Mouse (Mus musculus) adrenal gland, postnatal 10 days (tissue): ENCODE measurements around the gene Shld2. TPM values are rescaled to one million over a fixed set of nuclear protein-coding genes. Genes with fewer than 3 reads are reported as not detected.
"Not testable (repeated sequence)": the region's sequence is repeated elsewhere in the genome, so short reads cannot be mapped to it uniquely, and the experiment has no call there.

Source experiments
- DNase-seq: peaks from one replicate; pipeline ENCODE4 v3.0.0; 2021; ENCODE audit warnings: mixed read lengths
- total RNA-seq, 2 experiments: library from RNA; stranded (reverse); gene quantifications; 2 replicates each; pipeline ENCODE4 v1.2.3; 2021

The Shld2 gene
- total RNA-seq, 2 experiments from 2014 or later: 10.5 to 13.8 TPM

DNA sequence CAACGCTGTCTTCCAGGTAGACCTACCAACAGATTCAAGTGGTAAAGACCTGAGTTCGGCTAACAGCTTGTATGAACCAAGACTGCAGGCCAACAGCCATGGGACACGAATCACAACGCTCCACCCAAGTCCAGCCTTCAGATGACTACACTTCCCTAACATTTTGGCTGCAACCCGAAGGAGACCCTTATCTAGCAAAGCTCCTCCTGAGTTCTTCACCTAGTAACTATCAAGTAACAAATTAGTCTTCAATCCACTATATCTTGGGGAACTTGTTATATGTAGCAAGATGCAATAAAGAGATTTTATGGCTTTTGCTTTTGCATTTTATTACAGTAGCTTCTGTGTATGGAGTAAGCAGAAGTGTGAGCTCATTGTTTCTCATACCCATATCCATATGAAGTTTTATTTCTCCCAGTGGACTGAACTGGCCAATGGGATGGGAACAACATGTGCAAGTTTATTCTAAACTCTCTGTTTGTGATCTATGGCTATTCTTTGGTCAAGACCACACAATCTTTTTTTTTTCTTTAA lies 28.5 kb downstream of the Shld2 start:
- no peak for DNase-seq

DNA sequence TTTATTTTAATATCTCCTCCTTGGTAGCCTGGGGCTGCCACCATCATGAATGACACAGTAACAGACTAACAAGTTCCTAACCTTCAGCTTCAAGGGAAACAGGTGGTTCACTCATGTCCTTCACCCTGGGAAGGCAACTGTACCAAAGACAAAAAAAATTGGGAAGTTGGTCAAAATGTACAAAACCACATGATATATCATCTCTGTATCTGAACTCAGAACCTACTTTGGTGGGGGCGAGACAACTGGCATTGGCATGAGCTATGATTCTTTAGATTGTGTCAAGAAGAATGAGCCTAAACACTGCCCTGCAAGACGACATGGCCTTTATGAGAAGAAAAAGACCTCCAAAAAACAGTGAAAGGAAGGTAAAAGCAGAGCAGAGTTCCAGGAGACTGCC lies 29.5 kb downstream of the Shld2 start:
- DNase-seq: no peak

DNA sequence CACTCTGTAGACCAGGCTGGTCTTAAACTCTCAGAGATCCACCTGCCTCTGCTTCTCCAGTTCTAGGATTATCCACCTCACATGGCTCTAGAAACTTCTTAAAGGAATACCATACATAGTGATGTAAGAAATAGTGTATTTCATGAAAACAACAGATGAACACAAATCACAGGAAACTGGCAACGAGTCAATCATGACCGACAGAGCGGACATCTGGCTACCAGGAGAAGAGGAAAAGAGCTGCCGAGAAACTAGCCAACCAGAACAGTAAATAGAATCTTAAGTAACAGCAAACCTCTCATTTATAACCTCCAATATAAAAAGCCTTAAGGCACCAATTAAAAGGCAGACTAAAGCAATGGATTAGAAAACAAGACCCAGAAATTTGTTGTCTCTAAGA lies 30.6 kb downstream of the Shld2 start:
- no peak for DNase-seq

DNA sequence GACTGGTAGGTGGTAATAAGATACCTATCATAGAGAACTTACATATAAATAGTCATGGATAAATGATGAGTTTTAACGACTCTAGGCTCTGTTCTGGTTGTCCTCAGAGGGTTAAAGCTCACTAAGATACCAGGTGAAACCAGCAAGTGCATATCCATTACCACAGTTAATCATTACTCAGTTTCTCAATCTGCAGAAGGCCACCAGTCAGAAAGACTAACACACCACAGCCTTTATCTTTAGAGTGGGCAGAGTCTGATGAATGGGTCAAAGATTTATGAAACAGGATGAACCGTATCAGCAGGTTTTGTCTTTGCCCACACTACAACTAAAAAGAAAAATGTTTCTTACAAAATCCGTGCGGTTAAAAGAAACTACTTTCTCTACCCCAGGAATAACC lies 35.1 kb downstream of the Shld2 start:
- no peak for DNase-seq

DNA sequence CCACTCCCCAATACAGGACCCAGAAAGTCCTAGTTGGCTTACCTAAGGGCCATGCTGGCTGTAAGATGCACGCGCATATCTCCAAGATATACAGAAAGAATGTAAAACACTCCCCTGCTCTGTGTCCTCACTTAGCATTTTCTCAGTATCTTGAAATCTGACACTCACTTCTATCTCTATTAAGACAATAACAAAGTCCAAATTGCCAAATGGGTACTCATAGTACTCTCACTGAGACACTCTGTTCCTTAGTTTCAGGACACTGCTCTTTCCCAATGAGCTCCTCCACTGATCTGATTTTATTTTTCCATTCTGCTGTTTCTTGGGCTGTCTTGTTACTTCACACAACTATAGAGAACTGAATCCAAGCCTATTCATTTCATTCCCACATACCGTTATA lies 36.2 kb downstream of the Shld2 start:
- DNase-seq: no peak

DNA sequence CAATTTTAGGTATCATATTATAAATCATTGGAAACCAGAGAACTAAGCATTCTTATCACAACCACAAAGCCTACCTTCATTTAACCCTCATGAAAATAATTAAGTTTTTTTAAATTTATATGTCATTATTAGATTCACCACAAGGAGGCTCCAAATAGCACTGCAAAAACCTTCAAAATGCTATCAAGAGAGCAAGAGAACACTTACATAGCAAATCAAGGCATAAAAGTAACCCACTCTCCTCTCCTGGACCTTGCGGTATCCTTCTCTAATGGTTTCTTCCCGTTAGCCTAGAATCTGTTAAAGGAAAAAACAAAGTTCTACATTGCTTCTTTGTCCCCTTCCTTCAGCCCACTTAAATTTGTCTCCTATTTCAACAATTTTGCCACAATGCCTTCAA lies 37.0 kb downstream of the Shld2 start:
- DNase-seq: no peak

DNA sequence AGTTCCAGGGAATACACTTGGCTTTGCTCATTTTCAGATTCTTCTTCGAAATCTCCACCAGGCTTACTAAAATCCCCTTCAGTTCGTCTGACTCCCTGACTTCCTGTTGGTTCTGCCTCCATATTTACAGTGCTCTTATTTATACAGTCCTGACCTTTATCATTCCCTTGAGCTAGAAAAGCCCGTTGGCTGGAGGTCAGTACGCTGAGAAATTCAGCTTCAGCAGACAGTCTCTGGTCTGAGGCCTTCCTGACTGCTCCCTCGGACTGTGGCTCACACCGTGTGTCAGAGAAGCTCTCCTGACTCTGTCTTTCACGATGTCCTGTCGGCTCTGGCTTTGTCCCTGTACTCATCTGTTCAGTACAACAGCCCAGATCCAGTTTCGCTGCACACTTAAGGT lies 42.2 kb downstream of the Shld2 start:
- peak; percentile 22 for DNase-seq

DNA sequence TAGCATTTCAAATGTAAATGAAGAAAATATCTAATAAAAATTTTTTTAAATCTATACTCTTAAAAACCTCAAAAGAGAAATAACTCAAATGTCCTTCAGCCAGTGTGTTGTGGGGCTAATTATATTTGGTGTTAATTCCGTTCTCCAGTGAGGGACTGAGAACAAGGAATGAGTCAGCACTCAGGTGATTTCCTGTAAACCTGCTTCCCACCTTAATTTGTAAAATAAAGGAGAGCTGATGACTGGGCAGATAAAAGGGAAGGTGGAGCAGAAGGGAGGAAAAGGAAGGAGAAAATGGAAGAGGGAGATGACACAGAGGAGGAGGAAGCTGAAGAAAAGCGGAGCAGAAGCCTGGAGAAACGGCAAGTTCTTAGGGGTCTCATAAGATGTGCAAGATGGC lies 51.8 kb downstream of the Shld2 start:
- not testable (repeated sequence) for DNase-seq

DNA sequence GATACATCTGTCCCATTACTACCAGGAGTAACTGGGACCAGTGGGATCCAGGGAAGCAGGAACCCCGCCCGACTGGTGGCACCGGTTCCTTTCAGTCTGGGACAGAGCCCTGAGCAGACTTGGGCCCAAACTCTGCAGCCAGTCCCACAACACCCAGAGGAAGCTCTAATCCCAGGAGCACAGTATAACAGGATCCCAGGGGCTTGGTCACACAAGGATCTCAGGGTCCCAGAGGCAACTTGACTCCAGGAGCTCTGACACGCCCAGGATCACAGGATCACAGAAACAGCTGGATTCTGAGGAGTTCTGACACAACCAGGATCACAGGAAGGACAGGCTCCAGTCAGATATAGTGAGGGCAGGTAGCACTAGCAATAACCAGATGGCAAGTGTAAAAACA lies 57.0 kb downstream of the Shld2 start:
- peak; percentile 9 for DNase-seq

DNA sequence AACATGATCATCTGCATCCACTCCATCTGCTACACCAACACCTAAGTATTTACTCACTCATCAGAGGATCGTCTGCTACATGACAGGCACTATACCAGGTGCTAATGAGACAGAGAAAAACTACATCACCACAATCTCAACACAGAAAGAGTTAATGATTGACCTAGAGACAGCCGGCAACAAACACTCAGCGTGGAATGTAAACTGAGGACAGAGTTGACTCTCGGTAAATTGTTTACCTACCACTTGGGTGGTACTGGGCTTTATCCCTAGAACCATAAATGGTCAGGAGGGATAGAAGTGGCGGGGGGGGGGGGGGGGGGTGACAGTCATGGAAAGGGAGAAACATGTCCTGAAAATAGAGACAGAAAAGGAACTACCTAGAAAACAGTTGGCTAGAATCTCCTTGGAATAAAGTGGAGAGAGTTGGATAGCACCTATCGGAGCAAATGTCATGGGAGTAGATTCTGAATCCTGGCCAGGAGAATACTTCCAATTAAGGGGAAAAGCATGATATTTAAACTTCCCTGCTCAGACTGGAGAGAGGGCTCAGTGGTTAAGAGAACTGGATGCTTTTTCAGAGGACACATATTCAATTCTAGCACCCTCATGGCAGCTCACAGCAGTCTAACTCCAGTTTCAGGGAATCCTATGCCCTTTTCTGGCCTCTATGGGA lies 57.7 kb downstream of the Shld2 start:
- DNase-seq: no peak

DNA sequence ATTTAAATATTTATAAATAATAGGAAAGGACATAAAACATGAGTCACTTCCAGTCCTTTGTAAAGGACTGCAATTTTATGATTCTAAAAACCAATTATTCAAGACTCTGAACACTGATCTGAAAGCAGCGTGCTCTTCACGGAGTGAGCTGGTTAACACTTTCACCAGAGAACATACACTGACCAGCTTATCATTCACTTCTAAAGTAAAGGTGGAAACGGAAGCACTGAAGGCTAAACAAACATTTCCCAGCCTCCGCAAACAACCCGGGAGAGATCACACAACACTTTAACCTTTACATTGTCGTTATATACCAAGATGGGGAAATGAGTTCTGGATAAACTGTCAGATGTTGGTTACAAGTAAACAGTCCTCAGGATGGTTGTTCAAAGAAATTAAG lies 69.6 kb downstream of the Shld2 start:
- DNase-seq: no peak

DNA sequence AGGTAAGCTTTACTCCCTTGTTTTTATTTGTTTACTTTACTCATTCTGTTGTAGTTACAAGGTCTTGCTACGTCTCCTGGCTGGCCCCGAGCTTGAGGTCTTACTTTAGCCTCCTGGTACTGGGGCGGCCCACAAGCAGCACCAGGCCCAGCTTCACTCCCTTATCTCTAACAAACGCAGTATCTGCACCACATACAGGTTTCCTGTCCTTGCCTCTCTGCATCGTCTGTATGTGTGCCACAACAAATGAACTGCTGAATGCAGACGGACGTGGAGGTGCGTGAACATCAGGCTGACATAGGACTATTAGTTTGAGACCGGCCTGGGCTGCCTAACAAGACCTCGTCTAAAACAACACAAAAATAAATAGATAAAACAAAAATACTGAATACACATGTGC lies 70.0 kb downstream of the Shld2 start:
- DNase-seq: no peak

DNA sequence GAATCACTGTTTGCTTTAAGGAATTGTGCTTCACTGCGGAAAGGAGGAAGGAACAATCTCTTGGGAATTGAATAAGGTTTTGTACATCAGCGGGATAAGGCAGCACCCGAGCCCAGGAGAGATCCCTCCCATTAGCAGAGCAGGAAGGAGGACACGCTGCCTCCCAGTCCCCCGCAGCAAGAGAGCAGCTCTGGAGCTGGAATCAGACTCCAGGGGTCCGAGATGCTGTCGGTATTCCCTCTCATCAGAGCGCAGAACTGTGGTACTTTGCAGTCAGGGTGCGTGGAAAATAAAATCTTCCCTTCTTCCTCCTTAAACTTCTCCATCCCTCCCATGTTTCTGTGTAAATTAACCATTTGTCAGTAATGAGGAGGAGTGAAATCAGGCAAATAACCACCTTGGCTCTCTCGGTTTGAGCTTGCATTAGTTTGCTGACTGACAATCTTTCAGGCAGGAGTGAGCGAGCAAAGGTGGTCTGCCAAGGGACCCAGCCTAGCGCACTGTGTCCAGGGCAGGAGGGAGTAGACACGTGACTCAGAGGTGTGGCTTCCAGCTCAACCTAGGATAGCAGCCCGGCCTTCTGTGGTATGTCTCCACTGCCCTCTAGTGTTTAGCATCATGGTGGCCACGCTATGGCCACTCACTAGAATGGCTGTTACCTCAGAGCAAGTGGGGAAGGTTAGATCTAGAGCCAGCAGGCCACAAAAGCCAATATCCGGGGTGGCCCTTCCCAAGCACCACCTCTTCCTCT lies 75.5 kb downstream of the Shld2 start:
- peak; percentile 74 for DNase-seq

DNA sequence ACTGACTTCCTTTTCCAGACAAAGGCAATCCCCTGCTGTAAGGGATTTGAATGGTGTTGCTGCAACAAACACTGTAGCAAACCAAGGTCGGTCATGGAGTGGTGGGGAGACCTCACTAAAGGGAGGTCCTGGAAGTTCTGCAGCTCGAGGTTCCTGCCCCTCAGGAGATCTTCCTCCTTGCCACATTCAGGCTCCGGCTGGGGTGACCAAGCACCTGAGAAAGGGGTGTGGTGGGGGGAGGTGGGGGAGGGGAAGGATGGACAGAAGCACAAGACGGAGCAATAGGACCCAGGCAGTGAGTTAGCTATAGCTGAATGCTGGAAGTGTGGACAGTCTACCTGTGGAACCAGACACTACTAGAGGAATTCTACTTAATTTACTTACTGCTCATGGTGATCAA lies 76.4 kb downstream of the Shld2 start:
- DNase-seq: no peak

DNA sequence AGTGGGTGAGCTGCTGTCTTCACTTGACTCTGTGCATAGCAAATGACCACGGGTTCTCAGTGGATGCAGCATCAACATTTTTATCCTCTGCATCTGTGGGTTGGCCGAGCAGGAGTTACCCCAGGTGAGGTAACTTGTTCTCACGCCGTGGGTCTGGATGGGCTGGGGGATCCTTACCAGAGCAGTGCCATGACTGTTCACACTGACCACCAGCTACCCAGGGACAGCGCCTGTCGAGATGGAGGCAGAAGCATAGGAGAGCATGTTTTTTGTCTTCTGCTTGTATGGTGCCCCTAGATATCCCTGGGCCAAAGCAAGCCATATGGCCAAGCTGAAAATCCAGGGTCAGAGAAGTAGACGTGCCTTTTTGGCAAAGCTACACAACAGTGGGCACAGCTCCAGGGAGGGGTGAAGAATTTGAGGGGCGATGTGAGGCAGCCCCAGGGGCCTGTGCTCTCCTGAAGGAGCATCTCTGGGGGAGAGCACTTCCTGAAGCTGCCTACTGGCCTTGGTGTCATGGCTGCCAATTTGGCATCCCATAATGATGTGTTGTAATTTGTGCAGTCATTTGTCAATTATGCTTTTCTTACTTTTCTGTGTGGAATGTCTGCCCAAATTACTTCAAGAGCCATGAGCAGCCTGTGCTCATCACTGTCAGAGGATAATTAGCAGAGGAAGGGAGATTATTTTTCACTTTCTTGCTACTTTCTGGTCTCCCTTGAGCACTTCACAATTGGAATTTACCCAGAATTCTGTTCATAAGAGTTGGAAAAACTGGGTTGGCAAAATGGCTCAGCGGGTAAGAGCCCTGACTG lies 77.2 kb downstream of the Shld2 start:
- DNase-seq: no peak

DNA sequence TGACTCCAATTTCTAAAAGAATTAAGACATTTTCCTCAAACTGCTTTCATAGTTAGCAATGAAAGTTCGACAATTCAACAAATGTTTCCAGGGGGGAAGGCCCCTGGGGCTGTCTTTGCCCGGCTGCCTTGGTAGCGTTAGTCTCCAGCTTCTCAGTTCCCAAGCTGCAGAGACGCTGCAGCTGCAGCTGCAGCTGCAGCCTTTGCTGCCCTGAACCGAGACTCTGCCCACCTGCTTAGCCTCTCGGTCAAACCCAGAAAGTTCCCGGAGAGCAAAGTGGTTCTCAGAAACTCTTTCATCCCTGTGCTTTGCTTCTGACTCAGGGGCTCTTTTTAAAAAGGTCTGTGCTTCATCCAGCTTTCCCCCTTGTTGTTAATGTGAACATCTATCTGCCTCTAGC lies 78.0 kb downstream of the Shld2 start:
- DNase-seq: no peak

DNA sequence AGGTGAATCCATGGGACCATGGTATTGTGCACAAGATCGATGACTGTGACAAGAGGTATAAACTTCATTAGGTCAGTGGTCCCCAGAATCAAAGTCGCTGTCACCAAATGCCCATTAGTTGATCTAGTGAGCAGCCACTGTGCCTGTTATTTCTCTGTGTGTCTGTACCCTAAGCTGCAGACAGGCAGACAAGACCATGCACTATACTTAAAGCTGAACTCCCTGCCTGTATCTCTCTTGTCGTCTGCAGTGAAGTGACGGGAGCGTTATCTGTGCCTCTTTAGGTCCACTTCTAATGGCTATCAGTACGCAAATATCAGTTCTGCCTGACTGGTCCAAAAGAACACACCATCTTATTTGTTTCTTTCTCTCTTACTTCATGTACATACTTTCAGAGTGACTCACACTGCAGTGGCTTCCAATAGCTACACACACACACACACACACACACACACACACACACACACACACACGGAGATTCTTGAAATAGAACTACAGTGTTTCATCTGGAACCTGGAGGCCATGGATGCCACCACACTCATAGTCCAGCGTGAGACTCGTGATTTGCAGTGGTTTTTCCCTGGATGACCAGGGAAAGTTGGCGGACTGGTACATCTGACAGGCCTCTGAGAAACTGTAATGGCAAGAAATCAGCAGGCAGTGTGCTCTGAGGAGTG lies 81.3 kb downstream of the Shld2 start:
- DNase-seq: no peak

DNA sequence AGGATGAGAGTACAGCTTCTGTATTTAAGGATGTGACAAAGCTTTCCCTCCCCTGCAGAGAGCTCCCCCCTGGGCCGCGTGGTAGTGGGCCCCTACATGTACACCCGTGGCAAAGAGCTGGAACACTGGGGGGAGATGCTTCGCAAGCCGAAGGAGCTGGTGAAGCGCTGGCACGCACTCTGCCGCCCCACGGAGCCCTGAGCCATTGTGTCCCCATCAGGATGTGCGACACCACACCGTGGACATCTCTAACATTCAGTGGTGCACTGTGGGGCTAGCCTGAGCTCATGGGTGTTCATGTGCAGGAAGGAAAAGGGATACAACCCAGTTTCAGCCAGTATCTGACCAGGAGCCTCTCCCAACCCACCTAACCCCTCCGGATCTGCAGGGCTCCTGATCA lies 82.3 kb downstream of the Shld2 start:
- no peak for DNase-seq

DNA sequence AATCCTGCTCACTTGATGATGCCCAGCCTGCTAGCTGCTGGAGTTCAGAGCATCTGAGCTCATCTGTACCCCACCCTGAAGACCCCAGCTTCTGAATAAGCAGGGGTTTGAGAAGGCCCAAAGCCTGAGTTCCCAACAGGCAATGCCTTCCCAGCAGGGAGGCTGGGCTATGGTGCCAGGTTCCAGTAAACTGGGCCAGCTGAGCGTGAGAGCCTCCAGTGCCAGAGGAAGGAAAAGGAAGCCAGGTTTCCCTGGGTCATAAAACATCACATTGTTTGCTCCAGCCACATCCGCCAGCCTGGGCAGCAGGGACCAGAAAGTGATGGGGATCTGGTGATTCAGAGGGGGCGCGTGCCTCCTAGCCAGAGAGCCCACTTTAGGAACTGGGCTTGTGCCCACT lies 83.7 kb downstream of the Shld2 start:
- DNase-seq: peak; percentile 16

DNA sequence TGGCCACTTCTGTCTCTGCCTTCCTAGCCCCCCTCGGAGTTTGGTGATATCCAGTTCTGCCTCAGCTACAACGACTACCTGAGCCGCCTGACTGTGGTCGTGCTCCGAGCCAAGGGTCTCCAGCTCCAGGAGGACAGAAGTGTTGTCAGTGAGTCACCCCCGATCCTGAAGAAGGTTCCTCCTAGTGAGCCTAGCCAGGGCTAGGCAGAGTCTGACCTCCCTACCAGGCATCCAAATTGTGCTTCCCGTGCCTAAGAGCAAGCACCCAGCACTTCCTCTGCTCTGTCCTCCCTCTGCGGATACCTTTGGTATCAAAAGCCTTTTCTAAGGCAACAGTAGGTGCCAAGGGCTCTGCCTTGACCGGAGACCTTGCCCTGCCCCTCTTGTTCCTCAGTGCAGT lies 84.3 kb downstream of the Shld2 start:
- DNase-seq: no peak

DNA sequence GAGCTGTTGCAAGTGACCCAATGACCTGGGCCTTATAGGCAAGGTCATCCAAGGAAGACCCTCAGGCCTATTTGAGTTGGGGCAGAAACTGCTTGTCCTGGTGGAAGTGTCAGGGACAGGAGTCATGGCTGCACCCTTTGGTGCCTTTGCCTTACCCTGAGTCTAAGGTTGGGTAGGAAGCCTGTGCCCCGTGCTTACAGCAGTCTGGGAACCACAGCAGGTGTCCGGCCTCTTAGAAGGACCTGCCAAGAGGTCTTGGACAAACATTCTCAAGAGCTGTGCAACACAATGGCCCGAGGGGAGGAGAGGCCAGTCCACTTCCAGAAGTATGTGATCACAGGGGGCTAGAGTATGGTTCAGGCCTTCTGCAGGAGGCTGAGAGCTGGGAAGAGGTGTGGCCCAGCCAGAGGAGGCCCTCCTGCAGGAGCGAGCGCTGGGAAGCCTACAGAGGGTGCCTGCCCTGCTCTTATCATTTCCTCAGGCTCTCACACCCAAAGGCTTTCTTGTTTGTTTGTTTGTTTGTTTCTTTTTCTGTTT lies 86.9 kb downstream of the Shld2 start:
- no peak for DNase-seq

DNA sequence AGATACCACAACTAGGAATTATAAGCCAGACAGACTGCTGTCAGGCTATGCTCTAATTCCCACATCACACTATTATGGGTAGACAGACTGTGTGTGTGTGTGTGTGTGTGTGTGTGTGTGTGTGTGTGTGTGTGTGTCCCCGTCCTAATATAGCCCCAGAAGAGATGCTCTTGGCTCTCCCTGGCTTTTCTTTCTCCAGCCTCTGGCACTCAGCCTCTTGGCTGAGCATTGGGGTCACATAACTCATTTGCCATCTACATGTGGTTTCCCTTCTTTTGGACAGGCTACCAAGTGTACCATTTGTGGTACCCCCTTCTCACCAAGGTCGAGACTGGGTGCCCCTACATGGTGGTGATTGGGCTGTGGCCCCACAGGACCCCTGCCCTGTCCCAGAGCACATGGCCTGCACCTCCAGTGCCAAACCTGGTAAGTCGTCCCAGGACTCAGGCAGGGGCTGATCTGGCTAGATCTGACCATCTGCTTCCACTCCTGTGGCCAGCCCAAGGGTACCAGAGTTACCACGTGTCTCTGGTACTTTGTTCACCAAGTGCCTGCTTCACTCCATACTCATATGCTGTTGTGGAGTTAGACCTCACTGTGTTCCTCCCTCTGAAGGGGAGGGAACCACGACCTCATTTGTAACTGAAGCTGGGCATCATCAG lies 88.7 kb downstream of the Shld2 start:
- peak; percentile 37 for DNase-seq
